Comparison of ENCODE assay signal across 10 mouse cellular contexts in the genomic region with DNA sequence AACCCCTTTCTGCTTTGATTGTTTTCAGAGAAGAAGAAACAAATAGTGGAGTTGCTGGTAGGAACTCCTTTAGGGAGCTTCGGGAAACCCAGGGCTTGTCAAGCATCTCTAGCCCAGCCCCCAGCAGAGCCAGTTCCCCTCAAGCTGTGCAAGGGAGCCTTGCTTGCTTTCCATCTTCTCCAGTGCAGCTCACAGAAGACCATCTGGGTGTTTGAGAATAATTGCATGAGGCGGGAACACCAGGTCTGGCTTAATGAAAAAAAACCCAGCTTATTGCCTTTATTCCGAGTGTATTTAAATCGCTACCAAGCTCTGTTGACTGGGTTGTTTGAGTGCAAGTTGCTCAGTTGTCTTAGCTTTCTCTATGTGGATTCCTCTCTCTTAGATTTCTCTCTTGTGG.
"Had no signal": no experiment of that assay in that cellular context is flagged by ENCODE, and none has a peak within 500 bp of the region (broad histone marks: within the 10 kb centered on the region; RNA-seq: fewer than 3 reads in every experiment).

No protein-coding gene starts in this region.

- DNase-seq: kidney, adult 8-10 months; kidney, postnatal 25 days; liver; liver, embryonic 13.5 days; liver, postnatal 0 days; lung, postnatal 14 days; retina, postnatal 1 day; right cerebral cortex, postnatal 14 days; thymus, adult 2 months; thymus, postnatal 36 days had no signal
